Mouse (Mus musculus) lung, postnatal 0 days (tissue): ENCODE measurements around the gene Mgat5.

Experiments
- CTCF ChIP-seq: IDR thresholded peaks from 2 replicates; pipeline ENCODE4 v1.5.1; 2016; ENCODE audit warnings: antibody characterized with exemption, mild to moderate bottlenecking
- EP300 ChIP-seq: IDR thresholded peaks from 2 replicates; pipeline ENCODE4 v1.6.1; 2016; ENCODE audit warnings: antibody characterized with exemption, mild to moderate bottlenecking, control low read depth

DNA sequence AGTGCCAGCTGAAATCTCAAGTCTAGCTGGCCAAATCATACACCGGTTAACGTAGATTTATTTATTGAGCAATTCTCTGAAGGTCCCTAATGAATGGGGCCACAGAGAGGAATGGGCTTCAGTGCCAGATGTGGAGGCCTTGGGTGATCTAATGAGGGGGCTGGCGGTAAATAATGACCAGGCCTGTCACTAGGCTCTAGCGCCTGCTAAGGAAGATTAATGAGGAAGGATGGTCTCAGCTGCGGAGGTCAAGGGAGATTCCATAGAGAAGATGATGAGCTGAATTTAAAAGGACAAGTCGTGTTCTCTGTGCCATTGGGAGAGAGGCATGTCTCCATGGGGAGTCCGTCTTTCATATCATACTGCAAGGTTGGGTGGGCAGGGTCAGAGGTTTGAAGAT lies 178.3 kb downstream of the Mgat5 start:
- TF ChIP-seq EP300 (no peak), CTCF (no peak)
